Mouse (Mus musculus) frontal cortex, postnatal 25 days (tissue): ENCODE measurements around the gene 1700113H08Rik.

Experiments
- DNase-seq, 2 experiments: peaks; one replicate each; pipeline ENCODE4 v3.0.0; 2022; ENCODE audit warnings: low spot score in 2 of 2

Gene 1700113H08Rik

DNA sequence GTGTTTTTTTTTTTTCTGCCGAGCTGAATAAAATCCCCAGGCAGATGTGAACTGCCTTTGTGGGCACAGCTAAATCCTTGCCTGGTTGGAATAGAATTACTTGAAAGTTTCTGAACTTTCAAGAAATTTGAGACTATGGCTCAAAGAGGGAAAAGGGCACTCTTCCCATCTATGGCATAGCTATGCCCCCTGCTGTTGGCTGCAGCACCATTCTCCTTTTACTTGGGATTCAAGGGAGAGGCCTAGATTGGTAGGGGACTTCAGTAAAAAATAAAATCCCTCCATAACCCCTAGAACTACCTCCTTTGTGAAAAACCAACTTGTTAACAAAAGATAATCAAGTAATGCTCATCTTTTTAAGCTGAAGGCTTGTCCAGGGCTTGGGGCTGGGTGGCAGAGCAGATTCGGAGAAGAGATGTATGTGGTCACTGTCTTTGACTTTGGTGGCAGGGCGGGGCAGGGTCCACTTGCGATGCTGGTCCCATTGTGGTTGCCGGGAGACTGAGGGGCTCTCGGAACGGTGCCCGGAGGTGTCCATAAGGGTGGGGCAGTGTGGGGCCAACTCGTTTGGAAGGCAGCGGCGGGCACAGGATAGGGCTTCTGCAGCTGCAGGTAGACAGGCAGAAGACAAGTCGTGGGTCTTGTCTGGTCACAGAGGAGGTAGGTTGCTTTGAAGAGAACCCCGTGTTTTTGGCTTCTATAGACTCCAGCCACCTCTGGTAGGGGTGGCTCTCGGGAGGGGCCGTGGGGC, at the start of gene 1700113H08Rik:
1700113H08Rik (plus strand) TSS at position 546 of the 751 bp plus-strand sequence.
- peak; percentile 8 to 9 for DNase-seq

GRCm38 (mm10) chr10:87008215-87008499, 49.7 kb upstream of the 1700113H08Rik start:
- DNase-seq, result no peak

- no peak for DNase-seq
These were observed 45.8 kb upstream of the 1700113H08Rik start for GRCm38 (mm10) chr10:87012087-87012486.

- no peak for DNase-seq
These were observed 43.4 kb upstream of the 1700113H08Rik start for GRCm38 (mm10) chr10:87014391-87014965.

DNA sequence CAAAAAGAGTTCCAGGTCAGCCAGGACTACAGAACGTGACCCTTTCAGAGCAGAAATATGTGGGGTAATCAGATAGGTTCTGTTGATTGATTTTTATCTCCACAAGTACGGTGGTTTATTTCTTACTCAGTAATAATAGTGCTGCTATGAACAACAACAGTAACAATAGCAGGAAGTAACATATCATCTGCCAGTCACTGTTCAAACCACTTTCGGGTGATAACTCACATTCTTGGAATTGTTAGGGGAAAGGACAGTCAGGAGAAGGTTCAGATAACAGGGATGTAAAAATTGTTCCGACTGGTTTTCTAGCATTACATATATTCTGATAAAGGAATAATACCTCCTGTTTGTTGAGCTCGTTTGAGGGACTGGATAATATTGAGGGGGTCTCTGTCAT, 42.4 kb upstream of the 1700113H08Rik start:
- DNase-seq, result no peak

- DNase-seq, result no peak
These were observed 41.6 kb upstream of the 1700113H08Rik start for GRCm38 (mm10) chr10:87016151-87016692.

- DNase-seq, result no peak
These were observed 39.0 kb upstream of the 1700113H08Rik start for GRCm38 (mm10) chr10:87018876-87019275.

- DNase-seq, result peak; percentile 29 to 44
These were observed 37.1 kb upstream of the 1700113H08Rik start for GRCm38 (mm10) chr10:87020711-87021110.

- peak; percentile 50 to 78 for DNase-seq
These were observed 33.0 kb upstream of the 1700113H08Rik start for GRCm38 (mm10) chr10:87024884-87025283.

DNA sequence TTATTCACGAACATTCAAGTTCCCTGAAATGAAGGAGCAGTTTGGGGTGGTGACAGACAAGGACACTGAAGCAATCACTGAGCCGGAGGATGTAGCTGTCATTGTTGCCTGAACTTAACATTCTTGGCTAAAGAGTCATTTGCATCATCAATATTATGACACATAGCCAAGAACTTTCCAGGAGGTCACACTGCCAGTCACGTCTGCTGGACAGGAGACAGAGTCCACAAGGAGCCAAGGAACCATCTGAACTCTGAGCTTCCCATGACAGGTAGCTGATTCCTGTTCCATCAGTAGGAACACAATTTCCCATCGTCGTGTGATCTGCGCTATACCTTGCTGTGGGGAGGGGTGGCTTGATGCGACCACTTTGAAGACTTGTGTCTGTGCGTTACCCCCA, 25.1 kb upstream of the 1700113H08Rik start:
- DNase-seq, result no peak

- DNase-seq, result no peak
These were observed 22.0 kb upstream of the 1700113H08Rik start for GRCm38 (mm10) chr10:87035866-87036265.

GRCm38 (mm10) chr10:87036271-87036703, 21.6 kb upstream of the 1700113H08Rik start:
- no peak for DNase-seq

GRCm38 (mm10) chr10:87037062-87037461, 20.8 kb upstream of the 1700113H08Rik start:
- no peak for DNase-seq

DNA sequence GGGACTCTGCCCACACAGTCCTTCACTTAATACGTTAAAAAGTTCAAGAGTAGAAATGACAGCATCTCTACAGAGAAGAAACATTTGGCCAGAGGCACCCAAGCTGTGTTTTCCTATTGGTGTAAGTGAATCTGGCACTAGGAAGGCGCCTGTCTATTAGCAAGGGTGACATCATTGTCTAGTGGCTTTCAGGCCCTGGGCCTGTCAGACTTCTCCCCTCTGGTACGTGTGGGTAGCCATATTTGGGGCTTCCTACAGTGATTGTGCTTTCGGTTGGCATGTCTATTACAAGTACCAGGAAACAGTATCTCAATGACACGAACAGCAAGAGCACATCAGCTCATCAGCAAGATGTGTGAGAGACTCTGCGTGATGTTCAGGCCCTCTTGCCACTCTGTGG, 18.5 kb upstream of the 1700113H08Rik start:
- DNase-seq, result no peak

GRCm38 (mm10) chr10:87039800-87040199, 18.0 kb upstream of the 1700113H08Rik start:
- DNase-seq, result no peak

DNA sequence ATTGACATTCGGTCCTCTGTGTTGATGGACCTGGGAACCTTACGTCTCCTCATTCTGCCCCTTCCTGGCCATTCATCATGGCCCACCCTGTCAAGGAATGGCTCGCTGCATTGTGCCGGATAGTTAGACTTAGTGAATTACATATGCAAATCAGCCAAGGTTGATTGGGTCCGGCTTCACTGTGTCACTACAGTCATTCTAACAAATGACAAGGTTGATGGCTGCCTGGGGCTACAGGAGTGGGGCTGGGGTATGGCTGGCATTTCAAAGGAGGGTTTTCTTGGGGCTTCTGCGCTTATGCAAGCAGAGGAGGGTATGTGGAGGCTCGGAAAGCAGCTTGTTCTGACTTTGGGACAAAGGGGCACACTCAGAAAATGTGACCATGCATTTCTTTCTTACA, 16.6 kb upstream of the 1700113H08Rik start:
- DNase-seq, result no peak

- no peak for DNase-seq
These were observed 12.6 kb upstream of the 1700113H08Rik start for GRCm38 (mm10) chr10:87045273-87045672.

- DNase-seq, result no peak
These were observed 11.4 kb upstream of the 1700113H08Rik start for GRCm38 (mm10) chr10:87046469-87046868.

GRCm38 (mm10) chr10:87046931-87047468, 10.8 kb upstream of the 1700113H08Rik start:
- no peak for DNase-seq

DNA sequence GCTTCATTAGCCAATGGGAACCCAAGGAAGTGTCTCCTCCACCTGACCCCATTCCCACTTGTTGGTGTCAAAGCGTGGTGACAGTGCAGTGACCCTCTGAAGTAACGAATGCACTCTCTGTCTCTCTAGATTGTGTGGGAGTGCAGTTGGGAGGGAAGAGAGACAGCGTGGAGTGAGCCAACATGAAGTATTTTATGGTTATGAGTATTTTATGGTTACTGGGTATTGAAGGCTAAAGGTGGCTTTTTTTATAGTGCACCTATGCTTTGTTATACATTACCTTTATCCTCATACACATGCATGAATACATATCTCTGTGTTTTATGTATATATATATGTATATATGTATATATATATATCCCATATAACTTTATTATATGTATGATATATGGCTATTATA, 8.7 kb upstream of the 1700113H08Rik start:
- no peak for DNase-seq

DNA sequence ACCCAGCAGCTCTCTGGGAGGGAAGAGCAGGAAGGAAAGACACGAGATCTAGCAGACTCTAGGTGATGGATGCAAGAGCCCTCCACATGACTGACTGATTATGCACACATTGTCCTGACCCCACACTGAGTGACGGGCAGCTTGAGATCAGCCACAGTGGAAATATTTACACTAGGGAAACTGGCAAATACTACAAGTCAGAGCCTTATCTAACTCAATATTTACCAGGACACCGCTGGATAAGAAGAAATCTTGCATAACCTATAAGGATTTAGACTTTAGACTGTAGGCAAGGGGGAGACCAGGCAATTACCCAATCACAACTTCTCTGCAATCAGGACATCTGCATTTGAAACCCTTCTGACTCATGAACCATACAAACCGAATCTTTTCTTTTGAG, 6.1 kb upstream of the 1700113H08Rik start:
- no peak for DNase-seq

- peak; percentile 44 to 50 for DNase-seq
These were observed 543 bp downstream of the 1700113H08Rik start for GRCm38 (mm10) chr10:87058251-87058925.
